Mouse (Mus musculus) embryo, embryonic 11.5 days (tissue): ENCODE measurements at regions not wholly inside any gene's neighbourhood (a gene's known extent, or its start where the extent isn't known, plus 50 kb on each side); places are given as distances from the start of the nearest gene placed in this dataset.

Source experiments
- DNase-seq: peaks from one replicate; pipeline ENCODE4 v3.0.0-alpha.2; 2012; ENCODE audit warnings: low read depth, low spot score

- no peak for DNase-seq
Observed at GRCm38 (mm10) chr4:95105424-95105823, 53.4 kb upstream of the Jun start.

DNA sequence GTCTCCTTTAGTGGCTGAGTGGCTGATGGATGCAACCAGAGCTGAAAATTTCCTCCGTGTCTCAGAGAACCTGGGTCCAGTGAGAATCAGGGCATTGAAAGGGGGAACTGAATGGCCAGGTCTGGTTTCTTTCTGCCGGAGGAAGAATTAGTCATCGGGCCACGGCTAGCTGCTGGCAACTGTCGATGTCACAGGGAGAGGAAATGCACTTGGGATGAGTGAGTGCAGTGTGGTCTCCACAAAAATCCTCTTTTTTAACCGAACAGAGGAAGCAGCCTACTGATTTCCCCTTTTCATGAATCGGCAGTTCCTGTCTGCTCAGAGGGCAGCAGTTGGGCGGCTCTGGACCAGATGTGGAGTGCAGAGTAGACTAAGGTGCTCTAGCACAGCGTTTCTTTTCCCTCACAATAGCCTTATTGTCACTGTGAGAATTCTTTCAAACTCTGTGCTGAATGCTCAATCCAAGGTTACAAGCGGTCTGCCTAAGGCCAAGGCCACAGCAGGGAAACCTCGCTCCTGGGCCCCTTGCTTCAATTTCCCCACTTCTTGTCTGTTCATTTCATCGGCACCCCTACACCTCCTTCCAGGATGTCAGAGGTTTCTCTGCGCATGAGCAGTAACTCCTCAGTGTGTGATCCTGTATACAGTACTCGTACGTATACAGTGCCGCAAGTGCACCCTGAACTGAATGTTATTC, 54.1 kb upstream of the Jun start:
- no peak for DNase-seq

GRCm38 (mm10) chr4:95106881-95107665, 55.1 kb upstream of the Jun start:
- DNase-seq, result no peak

- DNase-seq, result no peak
Observed at GRCm38 (mm10) chr4:95108811-95109210, 56.8 kb upstream of the Jun start.

GRCm38 (mm10) chr4:95110828-95111227, 58.8 kb upstream of the Jun start:
- DNase-seq, result no peak

DNA sequence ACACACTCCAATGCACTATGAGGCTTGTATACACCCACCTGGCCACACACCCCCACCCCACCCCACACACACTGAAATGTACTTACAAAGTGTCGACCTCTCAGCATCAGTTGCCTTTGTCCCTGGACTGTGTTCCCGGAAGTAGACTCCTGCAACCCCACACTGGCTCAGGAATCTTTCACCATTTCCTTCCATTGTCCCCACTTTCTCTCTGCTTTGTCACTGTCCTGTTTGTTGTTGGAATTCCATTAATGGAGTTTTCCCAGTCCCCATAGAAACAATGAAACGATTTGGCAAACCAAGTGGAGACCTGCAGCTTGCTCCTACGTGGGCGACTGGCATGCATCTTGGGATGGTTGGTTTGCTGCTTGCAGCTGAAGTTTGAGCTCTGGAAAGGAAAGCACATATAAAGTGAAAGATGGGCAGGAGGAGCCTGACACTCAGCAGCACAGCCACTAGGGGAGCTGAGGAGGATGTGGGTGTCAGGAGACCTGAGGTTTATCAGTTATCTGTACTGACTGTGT, 65.2 kb upstream of the Jun start:
- no peak for DNase-seq

- no peak for DNase-seq
Observed at GRCm38 (mm10) chr4:95120876-95121275, 68.9 kb upstream of the Jun start.

DNA sequence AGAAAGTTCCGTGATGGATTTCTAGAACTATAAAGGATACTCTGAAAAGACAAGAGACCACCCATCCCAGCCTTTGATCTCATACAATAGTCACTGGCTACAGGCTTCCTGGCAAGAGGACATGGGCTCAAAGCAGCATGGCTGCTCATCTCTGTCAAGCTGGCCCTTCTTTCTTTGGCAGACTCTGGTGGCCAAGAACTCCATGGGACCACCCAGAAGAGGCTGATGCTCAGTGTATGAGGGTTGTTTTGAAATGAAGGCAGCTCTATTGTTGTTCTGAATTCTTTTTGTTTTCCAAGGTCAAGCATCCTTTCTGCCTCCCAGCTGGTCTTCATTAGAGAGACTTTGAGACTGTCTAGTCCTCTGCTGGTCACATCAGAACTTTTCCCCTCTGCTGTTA, 73.3 kb upstream of the Jun start:
- DNase-seq, result no peak

GRCm38 (mm10) chr4:95127970-95128369, 75.9 kb upstream of the Jun start:
- DNase-seq, result no peak

GRCm38 (mm10) chr4:95133815-95134214, 81.8 kb upstream of the Jun start:
- DNase-seq, result no peak

- DNase-seq, result no peak
Observed at GRCm38 (mm10) chr4:95134611-95135010, 82.6 kb upstream of the Jun start.

DNA sequence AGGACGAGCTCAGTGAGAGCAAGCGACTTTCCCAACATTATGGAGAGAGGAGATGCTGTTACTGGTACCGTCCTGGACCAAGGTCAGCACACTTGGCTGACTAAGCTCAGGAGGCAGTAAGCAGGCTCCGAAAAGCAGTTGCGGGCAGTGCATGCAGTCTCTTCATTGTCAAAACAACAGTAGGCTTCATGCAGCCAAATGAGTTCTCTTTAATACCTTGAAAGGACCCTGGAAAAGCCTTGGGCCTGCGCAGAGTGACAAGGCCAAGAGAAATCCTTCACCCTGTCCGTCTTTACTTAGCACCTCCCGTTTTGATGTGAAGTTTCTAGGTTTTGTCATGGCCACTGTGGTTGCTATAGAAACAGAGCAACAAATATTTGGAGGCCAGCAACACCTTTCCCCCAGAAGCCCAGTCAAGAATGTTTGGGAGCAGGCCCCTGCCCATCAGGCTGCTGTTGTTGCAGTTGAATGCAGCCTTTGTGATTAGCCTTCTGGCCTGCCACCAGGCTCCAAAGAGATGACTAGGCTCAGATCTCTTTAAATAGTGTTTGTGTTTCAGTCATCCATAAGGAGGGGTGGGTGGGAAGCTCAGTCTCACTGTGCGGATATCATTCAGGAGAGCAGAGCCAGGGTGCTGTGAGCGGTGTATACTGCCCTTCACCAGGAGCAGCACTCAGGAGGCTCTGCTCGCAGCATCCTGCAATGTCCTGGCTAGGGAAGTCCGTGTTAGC, 85.6 kb upstream of the Jun start:
- no peak for DNase-seq

DNA sequence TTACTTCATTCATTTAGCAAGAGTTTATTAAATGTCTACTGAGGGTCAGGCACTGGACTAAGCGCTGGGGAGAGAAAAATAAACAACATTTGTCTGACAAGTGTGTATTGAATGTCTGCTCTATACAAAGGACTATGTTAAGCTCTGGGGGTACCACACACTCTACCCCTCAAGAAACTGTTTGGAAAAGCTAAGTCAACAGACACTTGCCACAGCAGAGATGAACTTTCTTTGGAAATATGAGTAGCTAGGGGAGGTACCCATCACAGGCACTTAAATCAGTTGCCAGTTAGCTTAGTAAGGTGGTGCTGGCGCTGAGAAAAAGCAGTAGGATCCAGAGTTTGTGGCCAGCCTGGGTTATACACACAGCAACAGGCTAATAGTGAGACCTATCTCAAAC, 86.7 kb upstream of the Jun start:
- DNase-seq, result no peak

GRCm38 (mm10) chr4:95141253-95141652, 89.2 kb upstream of the Jun start:
- no peak for DNase-seq

DNA sequence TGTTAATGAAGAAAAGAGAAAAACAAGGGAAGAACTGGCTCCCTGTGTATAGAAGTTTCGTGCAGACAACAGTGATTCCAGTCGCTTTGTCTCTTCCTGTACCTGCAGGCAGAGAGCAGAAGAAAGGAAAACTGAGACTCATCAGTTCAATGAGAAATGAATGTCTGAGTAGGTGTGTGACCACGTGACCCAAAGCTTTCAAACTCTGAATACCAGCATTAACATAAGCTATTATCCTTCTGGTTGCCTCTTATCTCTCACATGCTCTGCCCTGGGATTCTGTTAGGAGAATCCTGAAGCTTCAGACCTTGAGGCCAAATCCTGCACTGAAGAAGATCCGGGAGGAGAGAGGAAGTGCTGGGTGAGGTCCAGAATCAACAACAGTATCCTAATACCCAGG, 91.1 kb upstream of the Jun start:
- DNase-seq, result no peak

- no peak for DNase-seq
Observed at GRCm38 (mm10) chr4:95143668-95144067, 91.6 kb upstream of the Jun start.

DNA sequence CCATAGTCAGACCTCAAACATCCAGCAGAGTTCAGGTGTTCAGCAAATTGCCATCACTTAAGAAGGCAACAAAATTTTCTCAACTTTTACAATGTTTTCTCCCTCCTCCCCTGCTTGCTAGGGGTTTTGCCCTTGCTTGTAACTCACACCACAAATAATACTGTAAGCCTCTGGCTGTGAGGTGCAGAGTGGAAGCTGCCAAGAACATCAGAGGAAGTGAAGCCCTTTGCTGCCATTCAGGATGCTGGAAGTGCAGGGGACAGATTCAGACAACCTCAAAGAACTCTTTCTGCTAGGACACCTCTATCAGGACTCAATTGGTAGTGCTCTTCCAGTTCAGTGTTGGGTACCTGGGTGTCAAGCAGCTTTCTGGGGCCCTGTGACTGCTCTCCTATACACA, 92.4 kb upstream of the Jun start:
- DNase-seq, result no peak

- DNase-seq, result no peak
Observed at GRCm38 (mm10) chr4:95146268-95146667, 94.2 kb upstream of the Jun start.

DNA sequence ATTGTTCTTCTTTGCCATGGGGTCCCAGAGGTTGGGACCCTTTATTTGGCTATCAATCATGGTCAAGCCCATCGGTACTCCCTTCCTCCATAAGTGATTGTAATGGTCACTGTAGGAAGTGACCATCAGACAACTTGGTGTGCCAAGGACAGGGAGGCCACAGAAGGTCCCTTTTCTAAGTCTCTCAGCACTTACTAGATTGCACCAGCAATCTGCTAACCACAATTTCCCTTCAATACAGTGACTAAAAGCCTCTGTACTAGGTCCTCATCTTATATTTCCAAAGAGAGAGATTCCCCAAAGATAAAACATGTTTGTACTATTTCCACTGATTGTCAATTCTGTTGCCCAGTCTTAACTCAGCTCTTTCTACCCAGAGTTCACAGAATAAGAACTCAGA, 96.6 kb upstream of the Jun start:
- no peak for DNase-seq

DNA sequence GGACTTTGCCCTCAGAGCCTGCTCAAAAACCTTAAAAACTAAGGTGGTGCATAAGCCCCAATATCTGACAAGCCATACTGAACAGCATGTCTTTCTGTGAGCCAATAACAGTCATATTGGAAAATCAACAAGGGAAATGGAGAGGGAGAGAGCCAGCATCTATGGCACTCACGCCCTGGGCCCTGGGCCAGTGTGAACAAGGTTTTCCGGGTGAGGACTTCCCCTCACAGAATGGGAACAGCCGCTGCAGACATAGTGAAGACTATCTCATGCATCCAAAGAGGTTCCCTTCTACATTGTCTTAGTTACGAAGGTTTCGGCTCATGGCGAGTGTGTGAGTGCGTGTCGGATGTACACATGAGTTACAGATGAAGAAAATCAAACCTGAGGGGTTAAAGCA, 99.7 kb upstream of the Jun start:
- DNase-seq, result no peak

DNA sequence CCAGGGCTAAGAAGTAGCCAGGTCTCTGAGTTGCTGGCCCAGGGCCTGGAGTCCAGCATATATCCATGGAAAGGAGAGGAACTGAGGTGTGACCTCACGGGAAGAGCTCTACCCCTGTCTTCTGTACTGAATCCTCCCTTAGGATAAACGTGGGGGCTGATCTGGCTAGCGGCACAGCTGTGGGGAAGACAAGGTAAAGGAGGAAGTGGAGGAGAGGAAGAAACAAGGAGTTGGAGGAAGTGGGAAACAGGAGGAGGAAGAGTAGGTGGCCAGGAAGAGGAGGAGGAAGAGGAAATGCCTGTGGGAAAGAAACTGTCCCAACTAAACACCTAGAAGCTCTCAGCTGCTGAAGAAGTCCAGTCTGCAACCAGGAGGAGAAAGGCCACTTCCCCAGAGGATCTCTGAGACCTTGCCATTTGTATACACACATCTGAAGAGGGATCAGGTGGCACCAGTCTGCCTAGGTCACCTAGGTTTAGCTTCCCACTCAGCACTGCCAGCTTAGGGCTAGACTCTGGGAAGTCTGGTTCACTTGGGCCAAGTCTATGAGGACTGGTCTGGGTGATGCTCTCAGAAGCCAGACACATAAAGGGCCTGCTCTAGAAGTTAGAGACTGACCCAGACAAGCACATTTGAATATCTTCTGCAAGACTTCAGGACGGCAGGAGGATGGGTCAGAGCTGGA, 100.6 kb upstream of the Jun start:
- DNase-seq, result no peak

DNA sequence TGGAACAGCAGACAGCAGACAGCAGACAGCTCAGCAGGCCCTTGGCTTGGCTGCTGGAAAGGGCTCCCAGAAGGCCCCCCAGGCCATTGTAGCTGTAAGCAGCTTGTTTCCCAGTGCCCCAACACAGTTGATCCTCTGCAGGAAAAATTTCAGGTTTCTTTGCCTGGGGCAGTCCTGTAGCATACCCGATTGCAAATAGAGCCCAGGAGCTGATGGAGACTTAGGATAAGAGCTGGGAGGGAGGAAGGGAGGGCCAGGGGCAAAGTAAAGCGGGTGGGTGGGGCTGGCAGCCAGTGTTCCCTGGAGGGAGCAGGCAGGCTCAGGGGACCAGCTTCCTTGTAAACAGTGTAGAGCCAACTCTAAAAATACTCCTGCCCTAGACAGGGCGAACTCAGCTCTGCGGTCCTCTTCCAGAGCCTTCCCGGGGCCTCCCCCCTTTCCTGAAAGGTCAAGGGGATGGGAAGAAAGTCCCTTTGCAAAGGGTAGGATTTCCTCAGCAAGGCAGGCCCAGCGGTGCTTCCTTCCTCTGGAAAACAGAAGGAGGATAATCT, 101.8 kb upstream of the Jun start:
- no peak for DNase-seq
